Mouse (Mus musculus) thymus, adult 18-20 months (tissue): ENCODE measurements around the gene Dnttip1.
"Not testable (repeated sequence)": the region's sequence is repeated elsewhere in the genome, so short reads cannot be mapped to it uniquely, and the experiment has no call there.

Experiments used
- DNase-seq, 2 experiments: peaks; one replicate each; pipeline ENCODE4 v3.0.0; 2022; ENCODE audit warnings: mixed read lengths in 2 of 2

Dnttip1 gene

GRCm38 (mm10) chr2:164783926-164784581 is 38.3 kb downstream of the Dnttip1 start:
- DNase-seq = no peak

GRCm38 (mm10) chr2:164784869-164785420 is 39.2 kb downstream of the Dnttip1 start:
- DNase-seq = no peak

GRCm38 (mm10) chr2:164785481-164786387 is 40.0 kb downstream of the Dnttip1 start, which contains the start of gene Snx21:
Gene Snx21, plus strand, starts transcription at chr2:164785823.
- peak; percentile 54 to 62 for DNase-seq

- DNase-seq = peak in 1 of 2 experiments; percentile 7
Measured at GRCm38 (mm10) chr2:164786388-164786885, 40.7 kb downstream of the Dnttip1 start.

GRCm38 (mm10) chr2:164787032-164787431 is 41.2 kb downstream of the Dnttip1 start:
- DNase-seq = no peak

- DNase-seq = no peak
Measured at GRCm38 (mm10) chr2:164787779-164788178, 42.0 kb downstream of the Dnttip1 start.

GRCm38 (mm10) chr2:164788411-164788810 is 42.6 kb downstream of the Dnttip1 start:
- no peak for DNase-seq

GRCm38 (mm10) chr2:164790451-164790850 is 44.7 kb downstream of the Dnttip1 start:
- no peak for DNase-seq

- no peak for DNase-seq
Measured at GRCm38 (mm10) chr2:164791841-164792261, 46.1 kb downstream of the Dnttip1 start.

GRCm38 (mm10) chr2:164792400-164793190 is 46.8 kb downstream of the Dnttip1 start:
- DNase-seq = no peak

GRCm38 (mm10) chr2:164793236-164793635 is 47.5 kb downstream of the Dnttip1 start:
- DNase-seq = peak; percentile 27 to 35

- DNase-seq = no peak
Measured at GRCm38 (mm10) chr2:164793772-164794171, 48.0 kb downstream of the Dnttip1 start.

- DNase-seq = peak; percentile 21 to 52
Measured at GRCm38 (mm10) chr2:164794293-164794692, 48.5 kb downstream of the Dnttip1 start.

- DNase-seq = no peak
Measured at GRCm38 (mm10) chr2:164795868-164796267, 50.1 kb downstream of the Dnttip1 start.

GRCm38 (mm10) chr2:164798554-164798953 is 52.8 kb downstream of the Dnttip1 start:
- DNase-seq = not testable (repeated sequence)

- DNase-seq = no peak
Measured at GRCm38 (mm10) chr2:164800252-164801004, 54.6 kb downstream of the Dnttip1 start.

- DNase-seq = no peak
Measured at GRCm38 (mm10) chr2:164803201-164803920, 57.6 kb downstream of the Dnttip1 start.

GRCm38 (mm10) chr2:164803921-164804313 is 58.1 kb downstream of the Dnttip1 start:
- no peak for DNase-seq

GRCm38 (mm10) chr2:164804533-164805331 is 58.9 kb downstream of the Dnttip1 start, which contains the start of the genes Acot8 and Zswim3:
Gene Acot8, minus strand, starts transcription at chr2:164804882.
Gene Zswim3, plus strand, starts transcription at chr2:164805098.
- peak; percentile 94 to 99 for DNase-seq

- no peak for DNase-seq
Measured at GRCm38 (mm10) chr2:164805332-164805718, 59.5 kb downstream of the Dnttip1 start.
